Mouse (Mus musculus) lung, adult 2 months (tissue): ENCODE results near the gene Zfp668.

Source experiments
- CTCF ChIP-seq: fragments of 200-500 bp; IDR thresholded peaks from 2 replicates; pipeline ENCODE4 v1.5.1; 2011; ENCODE audit warnings: mild to moderate bottlenecking, low read length, control low read depth; ENCODE audit not compliant: insufficient read depth
- POLR2A ChIP-seq: fragments of 200-500 bp; IDR thresholded peaks from 2 replicates; pipeline ENCODE4 v1.6.1; 2011; ENCODE audit warnings: low read depth, mild to moderate bottlenecking, control low read depth, low read length, borderline replicate concordance; ENCODE audit errors: extremely low read depth

DNA sequence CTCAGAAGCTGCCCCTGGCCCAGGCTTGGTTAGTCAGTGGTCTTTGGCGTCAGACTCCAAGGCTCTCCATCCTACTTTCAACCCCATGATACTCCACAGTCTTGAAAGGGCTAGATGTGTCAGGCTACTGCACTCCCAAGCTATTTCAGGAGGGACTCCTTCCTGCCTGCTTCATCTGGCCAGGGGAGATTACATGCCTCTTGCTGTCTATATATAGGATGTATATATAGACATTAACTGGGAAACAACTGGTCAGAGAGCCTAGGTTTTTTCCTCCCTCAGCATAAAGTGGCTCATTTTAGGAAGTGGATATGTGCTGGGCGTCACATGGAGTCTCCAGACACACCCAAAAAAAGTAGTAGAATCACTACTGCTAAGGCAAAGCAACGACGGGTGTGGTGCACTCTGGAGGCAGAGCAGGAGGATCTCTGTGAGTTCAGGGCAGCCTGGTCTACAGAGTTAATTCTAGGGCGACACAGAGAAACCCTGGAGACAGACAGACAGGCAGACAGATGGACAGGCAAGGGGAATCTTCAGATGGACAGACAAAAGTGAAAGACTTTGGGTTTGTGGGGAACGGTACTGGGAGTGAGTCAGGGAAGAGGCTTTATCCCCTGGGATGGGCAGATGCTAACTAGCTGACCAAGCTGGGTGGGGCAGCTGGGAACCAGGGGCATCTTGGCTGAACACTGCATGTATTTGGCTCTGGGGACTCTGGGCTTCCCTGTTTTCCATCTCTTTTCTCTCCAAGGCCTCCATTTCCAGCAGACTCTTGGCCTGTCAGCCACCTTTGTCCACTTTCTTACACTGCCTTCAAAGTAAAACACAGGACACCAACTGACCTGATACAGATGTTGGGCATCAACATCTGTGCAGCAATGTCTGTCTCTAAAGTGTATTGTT, 26.4 kb downstream of the Zfp668 start:
- TF ChIP-seq CTCF: no peak
- TF ChIP-seq POLR2A: no peak
